8 mouse cellular contexts compared by ENCODE assay signal in the genomic region with DNA sequence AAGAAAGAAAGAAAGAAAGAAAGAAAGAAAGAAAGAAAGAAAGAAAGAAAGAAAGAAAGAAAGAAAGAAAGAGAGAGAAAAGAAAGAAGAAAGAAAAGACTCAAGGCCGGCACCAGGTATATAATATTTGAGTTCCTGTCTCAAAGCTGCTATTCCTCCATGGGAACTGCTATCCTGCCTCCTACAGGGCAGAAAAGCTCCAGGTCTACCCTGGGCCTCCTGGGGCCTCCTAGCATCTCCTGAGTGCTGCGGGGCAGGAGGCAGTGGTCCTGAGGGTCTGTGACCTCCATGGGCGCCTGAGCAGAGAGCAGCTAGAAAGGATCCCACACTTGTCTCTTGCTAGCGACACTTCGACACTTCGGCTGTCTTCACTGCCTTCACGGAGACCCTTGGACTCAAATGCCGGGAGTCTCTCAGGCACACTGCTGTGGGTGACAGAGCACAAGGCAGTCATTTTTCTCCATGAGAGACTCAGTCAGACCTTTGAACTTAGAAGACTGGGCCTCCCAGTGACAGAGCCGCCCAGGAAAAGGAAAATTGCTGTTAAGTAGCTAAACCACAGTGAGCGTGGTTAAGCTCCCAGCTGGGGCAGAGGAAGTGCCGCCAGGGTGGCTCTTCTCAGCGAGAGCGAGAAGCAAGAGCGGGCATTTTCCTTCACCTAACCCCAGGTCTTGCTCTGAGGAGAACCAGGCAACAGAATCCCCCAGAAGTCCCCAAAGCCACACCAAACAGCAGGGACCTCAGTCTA. TPM values are rescaled to one million over a fixed set of nuclear protein-coding genes. Genes with fewer than 3 reads are reported as not detected.
DNase-seq lines count a peak whose midpoint lies in the region; ATAC-seq and TF ChIP-seq lines count a peak whose summit lies in the region.
"Had no signal": no experiment of that assay in that cellular context is flagged by ENCODE, and none has a peak within 500 bp of the region (broad histone marks: within the 10 kb centered on the region; RNA-seq: fewer than 3 reads in every experiment).

No protein-coding gene starts in this region.

- TF ChIP-seq RAD21 in CH12.LX (IDR thresholded peaks at IDR 0.05; ENCODE audit: low read depth, low read length) = no peak; the same call in 1 of the 2 replicates

- WGBS in intestine, embryonic 16.5 days = 30% methylated on average over 14 of the region's 14 CpGs

- H3K36me3 ChIP-seq in CH12.LX (replicated peaks in 1 of 2; ENCODE audit: control insufficient read depth in 1 of 2, insufficient read depth in 1 of 2, low read length in 1 of 2) = peaks cover 11 to 45% of the 10 kb centered on the region in 2 experiments
- no peaks in the 10 kb centered on the region for H3K36me3 ChIP-seq in intestine, embryonic 16.5 days (ENCODE audit: control insufficient read depth, insufficient read depth, low read length)

- H3K27ac ChIP-seq in CH12.LX (ENCODE audit: insufficient read depth, low read depth) = peak overlapping the region; percentile 83
- H3K27ac ChIP-seq in intestine, embryonic 16.5 days (ENCODE audit: low read length) = peak overlapping the region; percentile 97

- 0 out of 4 replicates have a peak, but pooled peaks of 1 of the 2 experiments have one; percentile 7 for TF ChIP-seq CTCF in CH12.LX (conservative IDR thresholded peaks at IDR 0.05 in 1 of 2, IDR thresholded peaks at IDR 0.05 in 1 of 2; ENCODE audit: low read depth in 2 of 2, low read length in 2 of 2)

- H3K9ac ChIP-seq in CH12.LX (ENCODE audit: insufficient read depth, low read depth) = peak overlapping the region; percentile 48
- H3K9ac ChIP-seq in intestine, embryonic 16.5 days (ENCODE audit: low read depth, low read length) = peak overlapping the region; percentile 64

- peak; percentile 86 for DNase-seq in CD4-positive helper T cell, adult 2 months (ENCODE audit: low read depth, low spot score)
- DNase-seq in CH12.LX (ENCODE audit: extremely low read depth) = peak; percentile 85
- DNase-seq in natural killer cell, adult 2 months (ENCODE audit: low spot score in 2 of 2) = peak; percentile 32 to 42
- DNase-seq in cerebellum, adult 8-10 months = no peak
- no peak for DNase-seq in right cerebral cortex, postnatal 4 days

- H3K4me3 ChIP-seq in CH12.LX (replicated peaks in 1 of 3; ENCODE audit: low read depth in 2 of 3, low read length in 2 of 3, poor library complexity in 1 of 3) = no peak overlapping the region
- no peak overlapping the region for H3K4me3 ChIP-seq in intestine, embryonic 16.5 days (ENCODE audit: low read length)
- H3K4me3 ChIP-seq: myocyte had no signal

- peak; percentile 80; the same call in 1 of the 2 replicates for TF ChIP-seq EP300 in CH12.LX (IDR thresholded peaks at IDR 0.05; ENCODE audit: low read length)

- peak; percentile 94 for ATAC-seq in intestine, embryonic 16.5 days
- ATAC-seq in erythroid progenitor cell, adult 5-6 weeks (replicated peaks; ENCODE audit: low FRiP score, poor library complexity, severe bottlenecking) = no peak

- in situ Hi-C loops in CH12.LX (cut with MboI; ENCODE audit: low pct_ligation_motif_present, low pct_unique_long_range_greater_than_20kb, low sequenced_read_pairs) = loop anchor here (5.0 kb wide), 2 partner anchors 41 to 69 kb away; partner anchors contain the start of gene Slc9a3r1

- H3K9me3 ChIP-seq in CH12.LX (replicated peaks; ENCODE audit: low read length) = no peaks in the 10 kb centered on the region
- H3K9me3 ChIP-seq in intestine, embryonic 16.5 days (ENCODE audit: control insufficient read depth, low read length) = no peaks in the 10 kb centered on the region

- peak; percentile 65 for TF ChIP-seq POLR2A in CH12.LX (IDR thresholded peaks at IDR 0.05; ENCODE audit: low read depth, low read length)

- no peaks in the 10 kb centered on the region for H3K27me3 ChIP-seq in CH12.LX (replicated peaks)
- H3K27me3 ChIP-seq in intestine, embryonic 16.5 days (replicated peaks; ENCODE audit: control insufficient read depth, insufficient read depth, low read length) = no peaks in the 10 kb centered on the region

- peaks cover 32 to 88% of the 10 kb centered on the region in 2 experiments for H3K4me1 ChIP-seq in CH12.LX (ENCODE audit: control insufficient read depth in 1 of 2, insufficient read depth in 2 of 2)
- peaks cover 22% of the 10 kb centered on the region for H3K4me1 ChIP-seq in intestine, embryonic 16.5 days (ENCODE audit: control insufficient read depth, insufficient read depth, low read length)

- dilution Hi-C loops in CH12.LX (cut with MboI; ENCODE audit: extremely low pct_ligation_motif_present, extremely low pct_unique_long_range_greater_than_20kb, low sequenced_read_pairs) = no loop called here

- no peaks in the 10 kb centered on the region for H3K79me2 ChIP-seq in CH12.LX (replicated peaks; ENCODE audit: control insufficient read depth, extremely low read depth, insufficient read depth, poor library complexity, severe bottlenecking)

- peak overlapping the region; percentile 95 for H3K4me2 ChIP-seq in CH12.LX (ENCODE audit: insufficient read depth, low read depth, poor library complexity, severe bottlenecking)
- peak overlapping the region; percentile 46 for H3K4me2 ChIP-seq in intestine, embryonic 16.5 days (ENCODE audit: low read depth, low read length)

TF ChIP-seq in CH12.LX, 34 proteins besides CTCF, POLR2A, EP300 and RAD21 (continues in another document):
- TF ChIP-seq NELFE (IDR thresholded peaks at IDR 0.05; ENCODE audit: low read depth, low read length) (peak; percentile 32; the same call in 1 of the 2 replicates), GABPA (IDR thresholded peaks at IDR 0.05; ENCODE audit: insufficient replicate concordance, low read depth, low read length) (no peak), USF1 (IDR thresholded peaks at IDR 0.05; ENCODE audit: low read depth, low read length) (no peak), KAT2A (IDR thresholded peaks at IDR 0.05; ENCODE audit: insufficient replicate concordance, low read length) (no peak), PAX5 (IDR thresholded peaks at IDR 0.05; ENCODE audit: low read length) (no peak), CHD1 (IDR thresholded peaks at IDR 0.05; ENCODE audit: low read depth, low read length) (no peak), CHD2 (IDR thresholded peaks at IDR 0.05; ENCODE audit: low read length) (0 out of 2 replicates have a peak, but pooled peaks have one; percentile 56), ELF1 (IDR thresholded peaks at IDR 0.05; ENCODE audit: low read depth, low read length) (peak; percentile 58; the same call in 1 of the 2 replicates), ZC3H11A (IDR thresholded peaks at IDR 0.05; ENCODE audit: low read depth, low read length) (no peak), TBP (conservative IDR thresholded peaks at IDR 0.05; ENCODE audit: low read depth, low read length) (0 out of 2 replicates have a peak, but pooled peaks have one; percentile 27), E2F4 (IDR thresholded peaks at IDR 0.05; ENCODE audit: insufficient replicate concordance, low read depth, low read length) (no peak), SMC3 (IDR thresholded peaks at IDR 0.05; ENCODE audit: low read depth, low read length) (no peak; the same call in 1 of the 2 replicates), MXI1 (IDR thresholded peaks at IDR 0.05; ENCODE audit: low read depth, low read length) (peak; percentile 73), RCOR1 (conservative IDR thresholded peaks at IDR 0.05; ENCODE audit: low read depth, low read length) (0 out of 2 replicates have a peak, but pooled peaks have one; percentile 37), UBTF (IDR thresholded peaks at IDR 0.05; ENCODE audit: low read depth, low read length) (no peak), TCF12 (IDR thresholded peaks at IDR 0.05; ENCODE audit: low read depth, low read length) (peak; percentile 71), MAZ (IDR thresholded peaks at IDR 0.05; ENCODE audit: low read depth, low read length) (no peak; the same call in 1 of the 2 replicates), POLR2AphosphoS2 (IDR thresholded peaks at IDR 0.05; ENCODE audit: low read depth, low read length) (no peak), HCFC1 (IDR thresholded peaks at IDR 0.05; ENCODE audit: low read depth, low read length) (peak; percentile 32; the same call in 1 of the 2 replicates), USF2 (conservative IDR thresholded peaks at IDR 0.05; ENCODE audit: low read depth, low read length) (no peak), MAFK (IDR thresholded peaks at IDR 0.05; ENCODE audit: insufficient replicate concordance, low read length) (no peak)

RNA-seq across cellular contexts. Expression of gene Grin2c, which starts 35.7 kb away (rescaled TPM):
- total RNA-seq in CH12.LX (2012; rRNA removed) (0.04 TPM in 1 of 2 replicates, not detected in the other), CH12.LX (2014; rRNA removed) (not detected in 2 replicates)
- polyA plus RNA-seq in CH12.LX (2012; ENCODE audit: insufficient read length, low read depth) = not detected in 2 replicates
- polyA plus RNA-seq in intestine, embryonic 16.5 days (2015; fragmentation: Nextera tagmentation; extraction: Ambion mirVana) = 0.06 TPM in 1 of 2 replicates, not detected in the other
- not detected in 2 replicates for total RNA-seq in erythroid progenitor cell, adult 5-6 weeks (2015; ENCODE audit: low replicate concordance)
- total RNA-seq in erythroid progenitor cell, adult 5-6 weeks (2017; ENCODE audit: low replicate concordance) = not detected in 2 replicates
- polyA plus RNA-seq: myocyte had no signal

RNA-seq across cellular contexts. Expression of gene Nat9, which starts 43.7 kb away (rescaled TPM):
- total RNA-seq in CH12.LX (2012; rRNA removed) (51.7 and 74.0 TPM in 2 replicates), CH12.LX (2014; rRNA removed) (20.7 and 30.6 TPM in 2 replicates)
- polyA plus RNA-seq in CH12.LX (2012; ENCODE audit: insufficient read length, low read depth) = 24.1 and 34.0 TPM in 2 replicates
- polyA plus RNA-seq in intestine, embryonic 16.5 days (2015; fragmentation: Nextera tagmentation; extraction: Ambion mirVana) = 24.9 and 26.5 TPM in 2 replicates
- 9.2 and 11.2 TPM in 2 replicates for total RNA-seq in erythroid progenitor cell, adult 5-6 weeks (2015; ENCODE audit: low replicate concordance)
- total RNA-seq in erythroid progenitor cell, adult 5-6 weeks (2017; ENCODE audit: low replicate concordance) = 2.3 TPM in 1 of 2 replicates, not detected in the other

RNA-seq across cellular contexts. Expression of gene Tmem104, which starts 44.1 kb away (rescaled TPM):
- total RNA-seq in CH12.LX (2012; rRNA removed) (15.7 and 16.1 TPM in 2 replicates), CH12.LX (2014; rRNA removed) (1.6 and 3.5 TPM in 2 replicates)
- polyA plus RNA-seq in CH12.LX (2012; ENCODE audit: insufficient read length, low read depth) = 10.3 and 10.8 TPM in 2 replicates
- polyA plus RNA-seq in intestine, embryonic 16.5 days (2015; fragmentation: Nextera tagmentation; extraction: Ambion mirVana) = 11.6 and 13.2 TPM in 2 replicates
- total RNA-seq in erythroid progenitor cell, adult 5-6 weeks (2015; ENCODE audit: low replicate concordance) = 5.0 and 6.3 TPM in 2 replicates
- total RNA-seq in erythroid progenitor cell, adult 5-6 weeks (2017; ENCODE audit: low replicate concordance) = 0.64 and 6.3 TPM in 2 replicates

RNA-seq across cellular contexts. Expression of gene Fdxr, which starts 45.5 kb away (rescaled TPM):
- total RNA-seq in CH12.LX (2012; rRNA removed) (62.2 and 63.3 TPM in 2 replicates), CH12.LX (2014; rRNA removed) (40.9 and 43.8 TPM in 2 replicates)
- 58.6 and 62.1 TPM in 2 replicates for polyA plus RNA-seq in CH12.LX (2012; ENCODE audit: insufficient read length, low read depth)
- polyA plus RNA-seq in intestine, embryonic 16.5 days (2015; fragmentation: Nextera tagmentation; extraction: Ambion mirVana) = 21.7 and 22.9 TPM in 2 replicates
- total RNA-seq in erythroid progenitor cell, adult 5-6 weeks (2015; ENCODE audit: low replicate concordance) = 1.3 and 16.6 TPM in 2 replicates
- total RNA-seq in erythroid progenitor cell, adult 5-6 weeks (2017; ENCODE audit: low replicate concordance) = 1.4 and 3.2 TPM in 2 replicates

Comparison
In these comparisons a context has a peak if more than half of its experiments do, and no peak if none do; other contexts are left out.
1. DNase-seq: peak in CD4-positive helper T cell, adult 2 months (single experiment), CH12.LX (single experiment) and natural killer cell, adult 2 months (2 of 2); none in cerebellum, adult 8-10 months (single experiment) and right cerebral cortex, postnatal 4 days (single experiment).